Mouse (Mus musculus): ENCODE measurements at regions not wholly inside any gene's neighbourhood (a gene's known extent, or its start where the extent isn't known, plus 50 kb on each side); places are given as distances from the start of the nearest gene placed in this dataset.

DNA sequence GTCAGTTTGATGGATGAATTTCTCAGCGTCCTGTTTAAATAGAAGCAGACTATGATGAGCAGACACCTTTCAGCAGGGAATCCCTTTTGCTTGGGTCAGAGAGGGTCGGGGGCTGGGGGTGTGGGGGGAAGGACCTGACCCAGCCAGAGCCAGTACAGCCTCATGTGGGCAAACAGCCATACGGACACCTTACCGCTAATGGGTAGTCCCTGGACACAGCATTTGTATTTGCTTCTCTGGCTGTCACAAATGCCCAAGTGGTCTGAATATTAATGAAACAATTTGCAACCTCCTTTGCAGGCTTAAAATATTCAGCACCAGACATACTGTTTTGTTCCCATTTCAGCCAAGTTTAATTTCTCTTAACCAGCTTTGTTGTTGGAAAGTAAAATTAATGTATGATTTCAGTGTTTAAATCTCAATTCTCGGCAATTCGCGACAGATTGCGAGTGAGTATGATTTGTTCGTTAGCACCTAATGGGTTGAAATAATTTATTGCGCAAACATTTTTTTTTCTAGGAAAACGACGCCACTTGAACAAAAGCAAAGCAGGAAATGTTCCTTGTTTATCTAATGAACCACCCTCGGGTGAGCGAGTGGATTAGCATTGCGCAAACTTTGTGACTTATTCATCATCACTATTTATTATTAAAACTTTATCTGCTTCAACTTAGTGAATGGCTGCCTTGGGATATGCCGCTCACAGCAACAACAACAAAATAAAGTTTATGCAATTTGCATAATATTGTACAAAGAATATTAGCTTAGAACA, 166.2 kb downstream of the Cdh26 start:
- DNase-seq (ENCODE audit: low spot score): no peak

DNA sequence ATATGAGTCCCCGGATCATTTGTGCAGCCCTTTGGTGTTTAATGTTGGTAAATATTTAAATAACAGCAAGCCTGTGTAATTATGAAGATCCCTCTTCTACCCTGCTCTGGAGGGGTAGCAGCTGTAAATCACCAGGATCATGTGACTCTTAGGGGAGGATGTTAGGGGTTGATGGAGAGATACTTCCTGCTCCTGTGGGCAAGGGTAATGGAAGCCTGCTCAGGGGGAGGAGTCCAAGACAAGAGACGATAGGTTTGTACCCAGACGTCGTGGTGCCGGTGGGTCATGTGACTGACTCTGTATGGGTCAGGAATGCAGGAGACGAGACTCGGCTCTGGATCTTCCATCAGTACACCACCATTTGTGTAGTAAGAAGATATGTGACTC, 166.7 kb downstream of the Cdh26 start:
- no peak for DNase-seq (ENCODE audit: low spot score)

- DNase-seq (ENCODE audit: low spot score): no peak
These were observed 168.0 kb downstream of the Cdh26 start for GRCm38 (mm10) chr2:178598371-178598770.

- no peak for DNase-seq (ENCODE audit: low spot score)
These were observed 168.5 kb downstream of the Cdh26 start for GRCm38 (mm10) chr2:178598836-178599235.

- no peak for DNase-seq (ENCODE audit: low spot score)
These were observed 173.1 kb downstream of the Cdh26 start for GRCm38 (mm10) chr2:178603443-178603842.

DNA sequence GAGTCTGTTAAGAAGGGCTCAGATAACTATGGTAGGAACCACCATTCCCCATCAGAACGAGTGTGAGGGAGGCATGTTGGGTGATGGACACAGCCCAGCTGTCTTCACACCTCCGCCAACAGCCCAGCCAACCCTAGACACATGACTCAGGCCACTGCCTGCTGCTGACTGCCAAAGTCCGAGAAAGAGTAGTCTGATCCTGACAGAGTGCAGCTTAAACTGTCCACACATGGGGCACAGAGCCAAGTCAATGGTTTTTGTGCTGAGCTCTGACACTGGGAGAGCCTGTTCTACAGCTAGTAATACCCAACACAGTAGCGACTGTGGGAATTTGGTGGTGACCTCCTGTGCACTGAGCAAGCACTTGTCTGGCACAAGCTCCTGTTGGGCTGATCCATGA, 176.4 kb downstream of the Cdh26 start:
- DNase-seq (ENCODE audit: low spot score): peak; percentile 9

DNA sequence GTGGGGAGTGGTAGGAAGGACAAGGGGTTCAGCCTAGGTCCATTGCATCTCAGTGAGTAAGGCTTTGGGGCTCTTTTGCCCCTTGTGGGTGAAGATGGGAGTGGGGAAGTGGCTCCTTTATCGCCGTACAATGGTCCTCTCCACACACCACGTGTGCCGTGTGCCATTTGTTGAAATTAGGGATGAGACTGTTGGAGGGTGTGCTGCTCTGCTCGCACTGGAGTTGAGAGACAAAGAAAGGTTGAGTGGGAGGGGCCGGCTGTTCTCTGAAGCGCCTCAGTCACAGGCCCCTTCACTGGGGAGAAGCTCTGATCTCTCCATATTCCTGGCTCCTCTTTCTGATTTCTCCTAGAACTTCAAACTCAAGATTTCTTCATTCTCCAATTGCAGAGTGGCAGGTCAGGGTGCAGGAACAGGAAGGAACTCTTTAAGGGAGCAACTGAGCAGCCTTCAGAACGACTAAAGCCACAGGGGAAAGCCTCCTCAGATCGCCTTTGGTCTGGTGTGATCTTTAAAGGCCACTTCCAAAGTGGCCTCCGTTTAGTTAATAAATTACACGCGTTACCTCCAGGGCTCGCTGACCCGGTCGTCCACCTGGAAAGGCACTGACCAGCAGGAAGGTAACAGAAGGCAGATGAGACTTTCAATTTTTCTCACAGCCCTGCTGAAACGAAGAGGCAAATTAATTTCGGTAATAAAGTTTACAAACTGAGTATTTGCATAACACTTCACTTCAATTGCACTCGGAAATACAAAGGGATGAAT, 180.1 kb downstream of the Cdh26 start:
- DNase-seq (ENCODE audit: low spot score): no peak

DNA sequence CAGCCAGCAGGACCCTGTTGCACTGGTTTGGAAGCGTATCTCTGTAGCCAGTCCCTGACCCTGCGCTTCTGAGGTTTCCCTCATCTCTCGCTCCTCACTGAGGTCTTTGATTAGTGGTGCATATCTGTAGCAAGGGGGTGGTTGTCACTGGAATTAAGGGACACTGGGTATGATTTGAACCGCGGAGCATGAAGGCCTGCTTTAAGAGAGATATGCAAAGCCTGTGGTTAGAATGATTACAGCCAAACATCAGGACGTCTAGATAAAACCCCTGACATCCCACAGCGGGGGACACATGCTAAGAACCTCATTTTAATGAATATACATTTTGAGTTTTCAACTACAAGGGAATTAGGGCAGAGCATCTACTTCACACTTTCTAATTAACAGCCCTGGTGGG, 184.4 kb downstream of the Cdh26 start:
- DNase-seq (ENCODE audit: low spot score): no peak

DNA sequence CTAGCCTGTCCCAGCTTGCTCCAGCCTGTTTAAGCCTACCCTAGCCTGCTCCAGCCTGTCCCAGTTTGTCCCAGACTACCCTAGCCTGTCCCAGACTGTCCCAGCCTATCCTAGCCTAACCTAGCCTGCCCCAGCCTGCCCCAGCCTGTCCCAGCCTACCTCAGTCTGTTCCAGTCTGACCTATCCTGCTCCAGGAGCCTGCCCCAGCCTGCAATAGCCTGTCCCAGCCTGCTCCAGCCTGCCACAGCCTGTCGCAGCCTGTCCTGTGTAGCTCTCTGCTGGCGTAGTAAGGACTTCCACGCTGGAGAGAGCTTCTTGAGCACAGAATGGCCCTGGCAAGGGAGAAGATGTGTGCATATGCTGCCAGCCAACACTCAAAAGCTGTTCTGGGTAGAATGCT, 192.5 kb downstream of the Cdh26 start:
- DNase-seq (ENCODE audit: low spot score): no peak

DNA sequence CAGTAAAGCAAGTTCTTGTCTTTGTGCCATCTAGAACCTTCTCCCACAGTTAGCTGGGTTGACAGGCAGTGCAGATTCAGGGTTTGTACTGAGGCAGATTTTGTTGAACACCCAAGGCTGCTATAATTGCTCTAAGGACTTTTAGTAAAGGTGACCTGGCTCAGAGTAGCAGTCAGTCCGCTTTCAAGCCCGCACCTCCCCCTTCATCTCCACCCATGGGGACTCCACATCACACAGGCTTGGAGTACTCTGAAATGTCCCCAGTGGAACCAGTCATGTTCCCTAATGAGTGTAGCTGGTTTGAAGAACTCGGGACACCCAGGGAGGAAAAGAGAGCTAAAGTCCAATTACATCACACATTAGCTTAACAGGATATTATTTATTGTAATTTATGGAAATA, 194.1 kb downstream of the Cdh26 start:
- DNase-seq (ENCODE audit: low spot score): no peak

GRCm38 (mm10) chr2:178624907-178625306, 194.6 kb downstream of the Cdh26 start:
- no peak for DNase-seq (ENCODE audit: low spot score)

- DNase-seq (ENCODE audit: low spot score): peak; percentile 27
These were observed 199.4 kb downstream of the Cdh26 start for GRCm38 (mm10) chr2:178629756-178630155.

DNA sequence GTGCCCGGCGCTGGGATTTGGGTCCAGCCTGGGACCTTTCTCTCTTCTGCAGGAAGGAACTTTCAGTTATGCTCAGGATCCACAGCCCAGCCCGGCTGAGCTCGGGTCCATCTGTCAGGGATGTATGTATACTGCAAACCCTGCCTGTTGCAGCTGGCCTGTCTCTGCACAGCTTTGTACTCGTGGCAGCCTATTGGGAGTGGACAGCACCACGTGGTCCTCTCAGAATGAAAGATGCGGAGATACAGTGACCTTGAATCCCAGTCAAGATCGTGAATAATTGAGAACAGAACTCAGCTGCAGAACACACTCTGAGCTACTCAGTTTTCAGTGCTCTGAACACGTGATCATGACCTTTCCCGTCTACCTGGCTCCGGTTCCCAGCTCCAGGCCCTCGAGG, 200.2 kb downstream of the Cdh26 start:
- DNase-seq (ENCODE audit: low spot score): no peak

DNA sequence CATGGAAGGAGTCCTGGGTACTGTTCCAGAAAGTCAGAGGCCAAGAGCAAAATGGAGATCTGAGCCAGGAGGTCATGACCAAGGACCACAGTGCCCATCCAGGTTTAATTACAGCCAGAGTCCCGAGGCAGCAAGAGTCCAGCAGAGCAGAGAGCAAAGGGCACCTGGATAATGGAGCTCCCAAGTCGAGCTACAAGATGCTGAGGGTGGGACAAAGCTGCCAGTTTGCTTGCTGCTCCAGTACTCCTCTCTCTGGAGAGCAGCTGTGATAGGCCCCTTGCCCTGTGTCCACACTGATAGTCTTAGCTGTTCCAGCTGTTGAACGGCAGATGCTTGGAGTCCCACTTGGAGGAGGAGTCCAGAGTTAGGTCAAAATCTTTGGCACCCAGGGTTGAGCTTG, 201.0 kb downstream of the Cdh26 start:
- no peak for DNase-seq (ENCODE audit: low spot score)

- DNase-seq (ENCODE audit: low spot score): no peak
These were observed 201.6 kb downstream of the Cdh26 start for GRCm38 (mm10) chr2:178631966-178632365.

GRCm38 (mm10) chr2:178632831-178633585, 202.7 kb downstream of the Cdh26 start:
- no peak for DNase-seq (ENCODE audit: low spot score)

DNA sequence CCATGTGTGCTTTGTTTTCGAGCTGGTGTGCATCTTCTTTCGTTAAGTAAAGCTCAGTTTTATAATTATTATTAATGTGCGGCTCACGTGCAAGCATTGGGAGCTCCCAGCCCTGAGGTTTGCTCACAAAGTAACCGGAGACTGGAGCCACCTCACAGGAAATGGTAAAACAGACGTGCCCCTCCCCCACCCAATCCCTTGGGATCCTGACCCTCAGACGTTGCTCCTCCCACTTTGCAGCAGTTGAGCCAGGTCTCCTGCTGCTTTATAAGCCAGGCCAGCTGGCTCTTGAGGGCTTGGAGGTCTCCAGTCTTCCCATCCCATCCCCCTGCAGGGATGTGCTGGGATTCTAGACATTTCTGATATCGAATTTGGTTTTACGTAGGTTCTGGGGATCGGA, 203.8 kb downstream of the Cdh26 start:
- DNase-seq (ENCODE audit: low spot score): no peak

DNA sequence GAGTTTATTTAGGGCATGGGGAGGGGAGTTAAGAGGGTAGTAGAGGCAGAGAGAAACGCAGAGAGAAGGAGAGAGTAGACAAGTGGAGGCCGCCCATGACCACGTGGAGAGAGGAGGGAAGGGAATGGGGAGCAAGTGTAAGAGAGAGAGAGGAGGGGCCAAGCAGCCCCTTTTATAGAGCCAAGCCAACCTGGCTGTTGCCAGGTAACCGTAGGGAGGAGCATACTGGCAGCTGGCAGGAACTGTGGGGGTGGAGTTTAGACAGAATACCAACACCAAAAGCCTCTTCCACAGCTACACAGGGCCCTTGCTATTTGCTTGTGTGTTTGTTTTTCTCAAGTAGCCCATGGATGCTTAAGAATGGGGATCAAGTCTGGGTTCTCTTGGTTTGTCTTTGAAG, 205.4 kb downstream of the Cdh26 start:
- no peak for DNase-seq (ENCODE audit: low spot score)

DNA sequence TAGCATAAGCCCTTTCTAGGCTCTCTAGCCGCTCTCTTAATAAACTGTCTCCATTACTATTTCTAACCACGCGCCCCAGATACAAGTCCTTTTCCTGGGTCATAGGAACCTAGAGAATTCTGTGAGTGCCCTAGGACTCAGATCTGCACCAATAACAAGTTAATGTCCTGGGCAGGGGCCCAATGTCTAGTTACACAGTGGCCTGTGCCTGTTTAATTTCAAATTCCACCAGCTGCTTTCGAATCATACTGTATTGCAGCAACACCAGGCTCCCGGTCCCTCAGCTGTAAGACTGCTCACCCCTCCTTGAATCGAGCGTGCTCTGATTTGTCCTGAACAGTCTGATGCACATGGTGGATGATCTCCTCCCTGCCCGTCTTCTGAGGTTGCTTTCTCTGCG, 206.6 kb downstream of the Cdh26 start:
- no peak for DNase-seq (ENCODE audit: low spot score)

GRCm38 (mm10) chr2:178642137-178643052, 212.1 kb downstream of the Cdh26 start:
- no peak for DNase-seq (ENCODE audit: low spot score)

DNA sequence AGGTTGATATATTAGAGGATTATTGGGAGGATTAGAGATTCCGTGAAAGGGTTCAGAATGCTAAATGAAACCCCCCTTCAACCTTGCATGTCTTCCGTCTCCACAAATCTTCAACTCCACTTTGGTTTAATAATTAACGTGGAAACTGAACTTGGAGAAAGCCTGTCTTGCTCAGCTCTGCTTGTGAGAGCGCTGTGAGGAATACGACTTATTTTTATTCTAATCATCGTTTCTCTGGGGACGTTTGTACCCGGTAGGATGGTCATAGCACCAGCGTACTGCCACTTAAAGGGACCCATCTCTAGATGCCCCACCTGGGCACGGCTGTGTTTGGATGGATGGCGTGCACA, 212.7 kb downstream of the Cdh26 start:
- no peak for DNase-seq (ENCODE audit: low spot score)

GRCm38 (mm10) chr2:178643841-178644240, 213.5 kb downstream of the Cdh26 start:
- no peak for DNase-seq (ENCODE audit: low spot score)
